8 mouse cellular contexts compared by ENCODE assay signal in the genomic region with DNA sequence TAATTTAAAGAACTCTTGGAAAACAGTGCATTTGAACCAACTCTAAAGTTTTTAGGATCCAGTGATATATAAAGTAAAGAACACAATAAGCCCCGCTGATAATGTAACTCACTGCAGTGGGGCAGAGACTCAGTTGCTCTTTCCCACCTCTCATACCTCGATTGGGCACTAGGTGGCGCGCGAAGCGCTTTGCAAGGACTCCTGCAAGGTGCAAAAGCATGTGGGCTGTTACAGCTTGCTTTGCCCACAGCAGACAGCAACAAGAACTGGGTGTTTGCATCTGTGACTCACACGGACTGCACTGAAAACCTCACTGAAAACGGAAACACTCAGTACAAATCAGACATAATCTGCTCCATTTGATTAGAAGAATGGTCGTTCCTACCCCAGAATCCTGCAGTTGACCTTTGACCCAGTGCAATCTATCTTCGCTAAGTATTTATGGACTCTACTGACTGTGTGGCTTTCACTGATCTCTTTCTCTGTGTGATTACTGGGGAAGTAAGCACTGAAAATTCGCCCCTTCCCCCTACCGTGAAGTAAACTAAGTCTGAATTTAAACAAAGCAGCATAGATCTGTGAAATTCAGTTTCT.
DNase-seq lines count a peak whose midpoint lies in the region; ATAC-seq lines count a peak whose summit lies in the region.

No protein-coding gene starts in this region.

- 7% methylated on average over 12 of the region's 12 CpGs for WGBS in embryonic facial prominence, embryonic 11.5 days
- WGBS in heart, embryonic 12.5 days: 8% methylated on average over 12 of the region's 12 CpGs
- 8% methylated on average over 12 of the region's 12 CpGs for WGBS in liver, embryonic 13.5 days (ENCODE audit: insufficient replicate concordance)

- DNase-seq in 3T3-L1 (ENCODE audit: low read depth, low spot score): peak; percentile 87
- peak; percentile 90 for DNase-seq in adrenal gland, postnatal 25 days
- DNase-seq in embryonic facial prominence, embryonic 11.5 days (ENCODE audit: low spot score): peak; percentile 92
- peak; percentile 85 to 93 for DNase-seq in kidney, postnatal 25 days
- DNase-seq in liver, embryonic 13.5 days: peak; percentile 41
- DNase-seq in ovary, adult 18-20 months (ENCODE audit: low spot score): peak; percentile 43
- DNase-seq in thymus, adult 18-20 months: peak; percentile 7 to 10

- no peak overlapping the region for H3K9ac ChIP-seq in embryonic facial prominence, embryonic 11.5 days (replicated peaks; ENCODE audit: low read length)
- no peak overlapping the region for H3K9ac ChIP-seq in heart, embryonic 12.5 days
- no peak overlapping the region for H3K9ac ChIP-seq in liver, embryonic 13.5 days

- no peaks in the 10 kb centered on the region for H3K9me3 ChIP-seq in embryonic facial prominence, embryonic 11.5 days (replicated peaks; ENCODE audit: control insufficient read depth, low read length)
- no peaks in the 10 kb centered on the region for H3K9me3 ChIP-seq in heart, embryonic 12.5 days (replicated peaks)
- no peaks in the 10 kb centered on the region for H3K9me3 ChIP-seq in liver, embryonic 13.5 days (replicated peaks)

- peak; percentile 78 for ATAC-seq in embryonic facial prominence, embryonic 11.5 days (replicated peaks; ENCODE audit: insufficient number of reproducible peaks, low FRiP score, low TSS enrichment, low read depth)
- ATAC-seq in heart, embryonic 12.5 days (ENCODE audit: insufficient number of reproducible peaks, low FRiP score): peak; percentile 59; the same call in 1 of the 2 replicates
- ATAC-seq in liver, embryonic 13.5 days (ENCODE audit: low read depth): 0 out of 2 replicates have a peak, but pooled peaks have one; percentile 12

- H3K27ac ChIP-seq in embryonic facial prominence, embryonic 11.5 days (replicated peaks; ENCODE audit: low read depth, low read length): no peak overlapping the region
- H3K27ac ChIP-seq in heart, embryonic 12.5 days (ENCODE audit: poor library complexity, severe bottlenecking): no peak overlapping the region
- no peak overlapping the region for H3K27ac ChIP-seq in liver, embryonic 13.5 days

- H3K4me1 ChIP-seq in embryonic facial prominence, embryonic 11.5 days (ENCODE audit: control insufficient read depth, insufficient read depth, low read length): peaks cover 2% of the 10 kb centered on the region; the same call in 1 of the 2 replicates
- H3K4me1 ChIP-seq in heart, embryonic 12.5 days (replicated peaks): 0 out of 2 replicates have a peak, but pooled peaks cover 4% of the 10 kb centered on the region
- no peaks in the 10 kb centered on the region for H3K4me1 ChIP-seq in liver, embryonic 13.5 days (replicated peaks)

- H3K4me3 ChIP-seq in embryonic facial prominence, embryonic 11.5 days (ENCODE audit: low read depth, low read length): no peak overlapping the region
- H3K4me3 ChIP-seq in heart, embryonic 12.5 days: no peak overlapping the region
- no peak overlapping the region for H3K4me3 ChIP-seq in liver, embryonic 13.5 days (replicated peaks)

- no peak overlapping the region for H3K4me2 ChIP-seq in embryonic facial prominence, embryonic 11.5 days (ENCODE audit: low read depth, low read length)
- H3K4me2 ChIP-seq in heart, embryonic 12.5 days: no peak overlapping the region
- H3K4me2 ChIP-seq in liver, embryonic 13.5 days: 0 out of 2 replicates have a peak overlapping the region, but pooled peaks have one; percentile 14

- H3K36me3 ChIP-seq in embryonic facial prominence, embryonic 11.5 days (replicated peaks; ENCODE audit: control insufficient read depth, insufficient read depth, low read depth, low read length): no peaks in the 10 kb centered on the region
- H3K36me3 ChIP-seq in heart, embryonic 12.5 days: no peaks in the 10 kb centered on the region
- no peaks in the 10 kb centered on the region for H3K36me3 ChIP-seq in liver, embryonic 13.5 days

- no peaks in the 10 kb centered on the region for H3K27me3 ChIP-seq in embryonic facial prominence, embryonic 11.5 days (ENCODE audit: control insufficient read depth, insufficient read depth, low read length)
- no peaks in the 10 kb centered on the region for H3K27me3 ChIP-seq in heart, embryonic 12.5 days (replicated peaks)
- no peaks in the 10 kb centered on the region for H3K27me3 ChIP-seq in liver, embryonic 13.5 days

Comparison
In these comparisons a context has a peak if more than half of its experiments do, and no peak if none do; other contexts are left out.
1. DNase-seq: peak in every context shown above with its lines; median percentile 92 in embryonic facial prominence, embryonic 11.5 days; 90 in adrenal gland, postnatal 25 days; 89 in kidney, postnatal 25 days; 87 in 3T3-L1; 43 in ovary, adult 18-20 months; 41 in liver, embryonic 13.5 days; 8 in thymus, adult 18-20 months.
2. ATAC-seq: peak in every context shown above with its lines; median percentile 78 in embryonic facial prominence, embryonic 11.5 days; 59 in heart, embryonic 12.5 days; 12 in liver, embryonic 13.5 days.